Mouse (Mus musculus) spleen, adult 2 months (tissue): ENCODE data around the gene Kcnk1.

Experiments
- CTCF ChIP-seq: fragments of 200-500 bp; IDR thresholded peaks from 2 replicates; pipeline ENCODE4 v1.5.1; 2011; ENCODE audit warnings: mild to moderate bottlenecking, inconsistent platforms; ENCODE audit not compliant: insufficient read depth, insufficient read length, insufficient replicate concordance; ENCODE audit errors: extremely low read depth
- POLR2A ChIP-seq: fragments of 200-500 bp; IDR thresholded peaks from 2 replicates; pipeline ENCODE4 v1.6.1; 2011; ENCODE audit warnings: low read depth, low read length, inconsistent platforms

DNA sequence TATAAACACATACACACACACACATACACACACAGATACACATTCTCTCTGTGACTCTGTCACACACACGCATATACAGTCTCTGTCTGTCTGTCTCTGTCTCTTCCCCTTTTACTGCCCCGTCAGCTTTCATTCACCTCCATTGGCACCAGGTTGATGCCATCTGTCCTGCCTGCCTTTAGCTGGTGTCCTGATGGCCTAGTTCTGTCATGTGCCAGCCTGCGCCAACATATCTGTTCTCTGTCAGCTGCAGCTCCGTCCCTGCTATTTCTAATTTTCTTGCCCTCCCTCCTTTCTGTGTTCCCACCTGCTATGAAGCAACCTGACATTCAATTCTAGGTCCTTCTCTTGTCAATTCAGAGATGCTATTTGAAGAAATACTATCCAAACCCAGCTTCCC is 40.1 kb downstream of the Kcnk1 start:
- TF ChIP-seq CTCF (no peak), POLR2A (no peak)
